Mouse (Mus musculus) large intestine, adult 2 months (tissue): ENCODE measurements around the gene Olfr112. TPM values are rescaled to one million over a fixed set of nuclear protein-coding genes. Genes with fewer than 3 reads are reported as not detected.
"Not testable (repeated sequence)": the region's sequence is repeated elsewhere in the genome, so short reads cannot be mapped to it uniquely, and the experiment has no call there.

Source experiments
- DNase-seq: peaks from one replicate; pipeline ENCODE4 v3.0.0-alpha.2; 2012; ENCODE audit warnings: low read depth, low spot score
- WGBS: fragments of 180-500 bp; shearing (Covaris S2); methylation state at CpG from one replicate; pipeline ENCODE4 v1.1.7; 2018; 5-methylcytosine and 5-hydroxymethylcytosine counted together
- polyA plus RNA-seq: library from polyadenylated mRNA; depleted of rRNA; stranded (reverse); fragments of >200 nt; gene quantifications from 2 replicates; pipeline ENCODE4 v1.2.3, GENCODE M21; 2012; rRNA removed

Gene Olfr112
- not detected in 2 replicates for polyA plus RNA-seq

GRCm38 (mm10) chr17:37569351-37569750, at the start of gene Olfr112:
Gene Olfr112, minus strand, starts transcription at chr17:37569451.
- no peak for DNase-seq

- DNase-seq = no peak
These were observed 23.4 kb upstream of the Olfr112 start, which contains the start of gene Olfr114 for GRCm38 (mm10) chr17:37592643-37593042. Gene Olfr114, minus strand, starts transcription at chr17:37592743.

GRCm38 (mm10) chr17:37577563-37577962, 8.3 kb upstream of the Olfr112 start, which contains the start of gene Olfr113:
Gene Olfr113, minus strand, starts transcription at chr17:37577663.
- DNase-seq = no peak

GRCm38 (mm10) chr17:37558913-37559615, 10.2 kb downstream of the Olfr112 start:
- 32% methylated on average over 1 of the region's 1 CpGs for whole genome bisulfite sequencing
- DNase-seq = no peak

- 70% methylated on average over 3 of the region's 3 CpGs for WGBS
- no peak for DNase-seq
These were observed 25.3 kb downstream of the Olfr112 start for GRCm38 (mm10) chr17:37543800-37544435.

- no peak for DNase-seq
- WGBS = 88% methylated on average over 4 of the region's 4 CpGs
These were observed 27.7 kb downstream of the Olfr112 start for GRCm38 (mm10) chr17:37541454-37542119.

GRCm38 (mm10) chr17:37538416-37538815, 30.8 kb downstream of the Olfr112 start:
- WGBS = 41% methylated on average over 1 of the region's 1 CpGs
- not testable (repeated sequence) for DNase-seq

- no peak for DNase-seq
These were observed 34.1 kb downstream of the Olfr112 start for GRCm38 (mm10) chr17:37535173-37535572.

- not testable (repeated sequence) for DNase-seq
- WGBS = 63% methylated on average over 1 of the region's 1 CpGs
These were observed 43.8 kb downstream of the Olfr112 start for GRCm38 (mm10) chr17:37525427-37525826.

- DNase-seq = not testable (repeated sequence)
These were observed 44.6 kb downstream of the Olfr112 start for GRCm38 (mm10) chr17:37524612-37525011.

Other genes with a start within 250 kb of the Olfr112 start
- not detected in 2 replicates for gene Olfr103, start 229.8 kb downstream of the Olfr112 start, polyA plus RNA-seq
- not detected in 2 replicates for gene Olfr104-ps, start 209.9 kb downstream of the Olfr112 start, polyA plus RNA-seq
- gene Olfr105-ps, start 190.4 kb downstream of the Olfr112 start, polyA plus RNA-seq = not detected in 2 replicates
- gene Olfr106-ps, start 179.1 kb downstream of the Olfr112 start, polyA plus RNA-seq = not detected in 2 replicates
- gene Olfr107, start 170.2 kb downstream of the Olfr112 start, polyA plus RNA-seq = not detected in 2 replicates
- not detected in 2 replicates for gene Olfr108, start 124.0 kb downstream of the Olfr112 start, polyA plus RNA-seq
- not detected in 2 replicates for gene Olfr109, start 110.5 kb downstream of the Olfr112 start, polyA plus RNA-seq
- 1.8 and 2.3 TPM in 2 replicates for gene H2-M2, start 85.9 kb downstream of the Olfr112 start, polyA plus RNA-seq
- gene Olfr110, start 77.0 kb downstream of the Olfr112 start, polyA plus RNA-seq = not detected in 2 replicates
- 0.07 TPM in 1 of 2 replicates, not detected in the other for gene Olfr111, start 61.4 kb downstream of the Olfr112 start, polyA plus RNA-seq
- gene Olfr113, start 8.2 kb upstream of the Olfr112 start, polyA plus RNA-seq = not detected in 2 replicates
- gene Olfr114, start 23.3 kb upstream of the Olfr112 start, polyA plus RNA-seq = not detected in 2 replicates
- gene Olfr115, start 57.7 kb upstream of the Olfr112 start, polyA plus RNA-seq = not detected in 2 replicates
- gene Olfr116, start 57.7 kb upstream of the Olfr112 start, polyA plus RNA-seq = not detected in 2 replicates
- gene Olfr117, start 94.3 kb upstream of the Olfr112 start, polyA plus RNA-seq = not detected in 2 replicates
- gene Olfr118, start 97.5 kb upstream of the Olfr112 start, polyA plus RNA-seq = not detected in 2 replicates
- gene Olfr119, start 127.1 kb upstream of the Olfr112 start, polyA plus RNA-seq = not detected in 2 replicates
- gene Olfr120, start 152.4 kb upstream of the Olfr112 start, polyA plus RNA-seq = not detected in 2 replicates
- gene Olfr121, start 179.4 kb upstream of the Olfr112 start, polyA plus RNA-seq = not detected in 2 replicates
- gene Olfr122, start 199.2 kb upstream of the Olfr112 start, polyA plus RNA-seq = not detected in 2 replicates
- not detected in 2 replicates for gene Olfr123, start 224.1 kb upstream of the Olfr112 start, polyA plus RNA-seq
- not detected in 2 replicates for gene Olfr124, start 230.4 kb upstream of the Olfr112 start, polyA plus RNA-seq